13 mouse cellular contexts compared by ENCODE assay signal in genomic region chr14:7899986-7900385, GRCm38 (mm10). TPM values are rescaled to one million over a fixed set of nuclear protein-coding genes. Genes with fewer than 3 reads are reported as not detected.
DNase-seq lines count a peak whose midpoint lies in the region; ATAC-seq and TF ChIP-seq lines count a peak whose summit lies in the region.
"Had no signal": no experiment of that assay in that cellular context is flagged by ENCODE, and none has a peak within 500 bp of the region (broad histone marks: within the 10 kb centered on the region; RNA-seq: fewer than 3 reads in every experiment).

No protein-coding gene starts in this region.

- TF ChIP-seq CTCF in lung, postnatal 0 days (IDR thresholded peaks at IDR 0.05), result no peak
- TF ChIP-seq CTCF in kidney, postnatal 0 days (IDR thresholded peaks at IDR 0.05; ENCODE audit: low read depth), result no peak

- H3K4me1 ChIP-seq in heart, embryonic 14.5 days (ENCODE audit: control insufficient read depth in 2 of 2, insufficient read depth in 2 of 2, low read length in 2 of 2), result peaks cover 18 to 22% of the 10 kb centered on the region in 2 experiments
- H3K4me1 ChIP-seq in lung, postnatal 0 days (ENCODE audit: insufficient read depth, low read depth, low read length), result peaks cover 18% of the 10 kb centered on the region; the same call in 1 of the 2 replicates
- peaks cover 29% of the 10 kb centered on the region for H3K4me1 ChIP-seq in kidney, postnatal 0 days (replicated peaks; ENCODE audit: insufficient read depth, low read length)
- peaks cover 22% of the 10 kb centered on the region; the same call in 1 of the 2 replicates for H3K4me1 ChIP-seq in stomach, embryonic 15.5 days
- no peaks in the 10 kb centered on the region for H3K4me1 ChIP-seq in forebrain, embryonic 12.5 days
- H3K4me1 ChIP-seq: liver, embryonic 15.5 days had no signal

- peak overlapping the region; percentile 5 for H3K4me2 ChIP-seq in heart, embryonic 14.5 days (ENCODE audit: low read length)
- H3K4me2 ChIP-seq in lung, postnatal 0 days (replicated peaks; ENCODE audit: low read depth, low read length), result 0 out of 2 replicates have a peak overlapping the region, but pooled peaks have one; percentile 15
- H3K4me2 ChIP-seq in kidney, postnatal 0 days (ENCODE audit: low read length), result peak overlapping the region; percentile 38
- H3K4me2 ChIP-seq in stomach, embryonic 15.5 days, result peak overlapping the region; percentile 36
- H3K4me2 ChIP-seq in forebrain, embryonic 12.5 days, result no peak overlapping the region
- H3K4me2 ChIP-seq: liver, embryonic 15.5 days had no signal

- no peak overlapping the region for H3K4me3 ChIP-seq in heart, embryonic 14.5 days (ENCODE audit: control insufficient read depth in 1 of 2, insufficient read depth in 1 of 2, low read depth in 1 of 2, low read length in 2 of 2)
- H3K4me3 ChIP-seq in lung, postnatal 0 days (ENCODE audit: low read depth, low read length), result no peak overlapping the region
- H3K4me3 ChIP-seq in kidney, postnatal 0 days (replicated peaks; ENCODE audit: low read depth, low read length), result no peak overlapping the region
- no peak overlapping the region for H3K4me3 ChIP-seq in stomach, embryonic 15.5 days (replicated peaks)
- no peak overlapping the region for H3K4me3 ChIP-seq in forebrain, embryonic 12.5 days (replicated peaks)
- H3K4me3 ChIP-seq: liver, embryonic 15.5 days had no signal

- TF ChIP-seq EP300 in lung, postnatal 0 days (IDR thresholded peaks at IDR 0.05), result no peak

- WGBS in heart, embryonic 14.5 days, result 49% methylated on average over 3 of the region's 3 CpGs
- 36% methylated on average over 3 of the region's 3 CpGs for WGBS in lung, postnatal 0 days
- WGBS in kidney, postnatal 0 days, result 19% methylated on average over 3 of the region's 3 CpGs
- 33% methylated on average over 3 of the region's 3 CpGs for WGBS in stomach, embryonic 15.5 days
- WGBS in forebrain, embryonic 12.5 days, result 81% methylated on average over 3 of the region's 3 CpGs

- H3K36me3 ChIP-seq in heart, embryonic 14.5 days (ENCODE audit: control insufficient read depth, insufficient read depth, low read length), result peaks cover 34% of the 10 kb centered on the region
- no peaks in the 10 kb centered on the region; the same call in 1 of the 2 replicates for H3K36me3 ChIP-seq in lung, postnatal 0 days (ENCODE audit: insufficient read depth, low read length)
- H3K36me3 ChIP-seq in kidney, postnatal 0 days (ENCODE audit: insufficient read depth, low read length), result peaks cover 5% of the 10 kb centered on the region; the same call in 1 of the 2 replicates
- H3K36me3 ChIP-seq in stomach, embryonic 15.5 days, result peaks cover 19% of the 10 kb centered on the region
- H3K36me3 ChIP-seq in forebrain, embryonic 12.5 days (replicated peaks), result peaks cover 37% of the 10 kb centered on the region

- no peak for DNase-seq in heart, adult 18-20 months
- DNase-seq in lung, postnatal 0 days (ENCODE audit: low spot score), result peak; percentile 47
- DNase-seq in lung, postnatal 10 days, result no peak
- peak; percentile 91 for DNase-seq in kidney, postnatal 0 days (ENCODE audit: low spot score)
- DNase-seq in right cerebral cortex, postnatal 25 days, result no peak
- DNase-seq: retina, postnatal 1 day had no signal

- ATAC-seq in heart, embryonic 14.5 days (ENCODE audit: insufficient number of reproducible peaks, insufficient read depth, low FRiP score, low read depth), result no peak
- peak; percentile 34; the same call in 1 of the 2 replicates for ATAC-seq in lung, postnatal 0 days
- ATAC-seq in kidney, postnatal 0 days (replicated peaks; ENCODE audit: low FRiP score, low read depth), result peak; percentile 48
- ATAC-seq in stomach, embryonic 15.5 days (ENCODE audit: insufficient read depth, low FRiP score, low read depth), result no peak; the same call in 1 of the 2 replicates
- ATAC-seq in forebrain, embryonic 12.5 days (ENCODE audit: low FRiP score), result no peak
- ATAC-seq: CD4-positive, CD25-positive, alpha-beta regulatory T cell, adult 4 months had no signal

- peak overlapping the region; percentile 37 to 61 for H3K27ac ChIP-seq in heart, embryonic 14.5 days (replicated peaks in 1 of 2; ENCODE audit: control insufficient read depth in 1 of 2, insufficient read depth in 1 of 2, low read depth in 2 of 2, low read length in 2 of 2)
- H3K27ac ChIP-seq in lung, postnatal 0 days (ENCODE audit: low read length), result peak overlapping the region; percentile 68
- H3K27ac ChIP-seq in kidney, postnatal 0 days, result peak overlapping the region; percentile 88
- peak overlapping the region; percentile 92 for H3K27ac ChIP-seq in stomach, embryonic 15.5 days
- H3K27ac ChIP-seq in forebrain, embryonic 12.5 days, result no peak overlapping the region
- H3K27ac ChIP-seq: liver, embryonic 15.5 days had no signal

- no peaks in the 10 kb centered on the region for H3K27me3 ChIP-seq in heart, embryonic 14.5 days (ENCODE audit: control insufficient read depth, insufficient read depth, low read length)
- no peaks in the 10 kb centered on the region for H3K27me3 ChIP-seq in lung, postnatal 0 days (replicated peaks; ENCODE audit: insufficient read depth, low read length)
- H3K27me3 ChIP-seq in kidney, postnatal 0 days (ENCODE audit: insufficient read depth, low read length), result no peaks in the 10 kb centered on the region
- no peaks in the 10 kb centered on the region for H3K27me3 ChIP-seq in stomach, embryonic 15.5 days (replicated peaks)
- no peaks in the 10 kb centered on the region for H3K27me3 ChIP-seq in forebrain, embryonic 12.5 days
- H3K27me3 ChIP-seq: liver, embryonic 15.5 days had no signal

- no peak overlapping the region for H3K9ac ChIP-seq in heart, embryonic 14.5 days (ENCODE audit: low read length)
- H3K9ac ChIP-seq in lung, postnatal 0 days (replicated peaks; ENCODE audit: low read depth), result no peak overlapping the region
- H3K9ac ChIP-seq in kidney, postnatal 0 days (ENCODE audit: low read depth, low read length), result no peak overlapping the region
- H3K9ac ChIP-seq in stomach, embryonic 15.5 days, result no peak overlapping the region
- no peak overlapping the region for H3K9ac ChIP-seq in forebrain, embryonic 12.5 days
- H3K9ac ChIP-seq: liver, embryonic 15.5 days had no signal

- H3K9me3 ChIP-seq in heart, embryonic 14.5 days (ENCODE audit: control insufficient read depth, low read length), result no peaks in the 10 kb centered on the region
- no peaks in the 10 kb centered on the region for H3K9me3 ChIP-seq in lung, postnatal 0 days (ENCODE audit: low read length)
- H3K9me3 ChIP-seq in kidney, postnatal 0 days (replicated peaks; ENCODE audit: low read length), result no peaks in the 10 kb centered on the region
- no peaks in the 10 kb centered on the region for H3K9me3 ChIP-seq in stomach, embryonic 15.5 days
- no peaks in the 10 kb centered on the region for H3K9me3 ChIP-seq in forebrain, embryonic 12.5 days
- H3K9me3 ChIP-seq: liver, embryonic 15.5 days had no signal

RNA-seq across cellular contexts. Expression of gene Gm45521, which starts 57.1 kb away (rescaled TPM):
- polyA plus RNA-seq in heart, embryonic 14.5 days (2014; fragmentation: Nextera tagmentation; extraction: Ambion mirVana), result not detected in 2 replicates
- total RNA-seq in heart, adult 18-20 months (2021), result not detected
- not detected in 2 replicates for polyA plus RNA-seq in lung, postnatal 0 days (2015; fragmentation: Nextera tagmentation; extraction: Ambion mirVana)
- polyA plus RNA-seq in kidney, postnatal 0 days (2015; fragmentation: Nextera tagmentation; extraction: Ambion mirVana), result not detected in 2 replicates
- 0.21 TPM in 1 of 2 replicates, not detected in the other for polyA plus RNA-seq in stomach, embryonic 15.5 days (2015; fragmentation: Nextera tagmentation; extraction: Ambion mirVana)
- polyA plus RNA-seq in forebrain, embryonic 12.5 days (2016; fragmentation: Nextera tagmentation; extraction: Ambion mirVana), result 0.42 TPM in 1 of 2 replicates, not detected in the other
- total RNA-seq: gastrocnemius, adult 8-10 months; layer of hippocampus, postnatal 36 days had no signal
- polyA plus RNA-seq: CD4-positive, CD25-positive, alpha-beta regulatory T cell, adult 4 months; liver, embryonic 15.5 days had no signal

Comparison
In these comparisons a context has a peak if more than half of its experiments do, and no peak if none do; other contexts are left out.
1. DNase-seq: peak in lung, postnatal 0 days (single experiment) and kidney, postnatal 0 days (single experiment); none in heart, adult 18-20 months (0 of 2), lung, postnatal 10 days (single experiment) and right cerebral cortex, postnatal 25 days (single experiment).
2. ATAC-seq: peak in lung, postnatal 0 days (single experiment) and kidney, postnatal 0 days (single experiment); none in heart, embryonic 14.5 days (single experiment), stomach, embryonic 15.5 days (single experiment) and forebrain, embryonic 12.5 days (single experiment).